Mouse (Mus musculus): ENCODE results near the gene Wdr77. TPM values are rescaled to one million over a fixed set of nuclear protein-coding genes. Genes with fewer than 3 reads are reported as not detected.
"Not testable (repeated sequence)": the region's sequence is repeated elsewhere in the genome, so short reads cannot be mapped to it uniquely, and the experiment has no call there.

Gene Wdr77
- polyA plus RNA-seq, 1 experiment from 2014 or later: 137 TPM

GRCm38 (mm10) chr3:105918355-105918745 is 40.8 kb upstream of the Wdr77 start:
- Histone ChIP-seq H3K4me2 (ENCODE audit: low read depth, severe bottlenecking) (no peak overlapping the region), H3K27ac (replicated peaks; ENCODE audit: low read depth, low read length) (no peak overlapping the region), H3K9ac (ENCODE audit: low read length) (no peak overlapping the region), H3K4me3 (ENCODE audit: low read depth, low read length) (no peak overlapping the region), H3K27me3 (ENCODE audit: control insufficient read depth, insufficient read depth, low read length) (no peaks in the 10 kb centered on the region), H3K9me3 (ENCODE audit: control insufficient read depth, low read length) (no peaks in the 10 kb centered on the region), H3K4me1 (ENCODE audit: control insufficient read depth, insufficient read depth, low read length) (no peaks in the 10 kb centered on the region), H3K36me3 (ENCODE audit: control insufficient read depth, insufficient read depth, low read length) (no peaks in the 10 kb centered on the region)
- WGBS: 84% methylated on average over 3 of the region's 3 CpGs
- no peak for DNase-seq (ENCODE audit: low spot score)
- no peak for ATAC-seq (ENCODE audit: insufficient number of reproducible peaks, low FRiP score, low TSS enrichment, low read depth)

- ATAC-seq (ENCODE audit: insufficient number of reproducible peaks, low FRiP score, low TSS enrichment, low read depth); H3K27ac ChIP-seq (replicated peaks; ENCODE audit: low read depth, low read length); H3K4me2 ChIP-seq (ENCODE audit: low read depth, severe bottlenecking); H3K36me3 ChIP-seq (ENCODE audit: control insufficient read depth, insufficient read depth, low read length); H3K4me3 ChIP-seq (ENCODE audit: low read depth, low read length); H3K27me3 ChIP-seq (ENCODE audit: control insufficient read depth, insufficient read depth, low read length); H3K4me1 ChIP-seq (ENCODE audit: control insufficient read depth, insufficient read depth, low read length); H3K9ac ChIP-seq (ENCODE audit: low read length); DNase-seq (ENCODE audit: low spot score); H3K9me3 ChIP-seq (ENCODE audit: control insufficient read depth, low read length): not testable (repeated sequence)
Observed at GRCm38 (mm10) chr3:105920743-105921142, 38.4 kb upstream of the Wdr77 start.

- Histone ChIP-seq H3K4me2 (ENCODE audit: low read depth, severe bottlenecking) (no peak overlapping the region), H3K27ac (replicated peaks; ENCODE audit: low read depth, low read length) (no peak overlapping the region), H3K36me3 (ENCODE audit: control insufficient read depth, insufficient read depth, low read length) (no peaks in the 10 kb centered on the region), H3K9me3 (ENCODE audit: control insufficient read depth, low read length) (no peaks in the 10 kb centered on the region), H3K9ac (ENCODE audit: low read length) (no peak overlapping the region), H3K4me1 (ENCODE audit: control insufficient read depth, insufficient read depth, low read length) (no peaks in the 10 kb centered on the region), H3K27me3 (ENCODE audit: control insufficient read depth, insufficient read depth, low read length) (no peaks in the 10 kb centered on the region), H3K4me3 (ENCODE audit: low read depth, low read length) (no peak overlapping the region)
- DNase-seq (ENCODE audit: low spot score) (no peak), ATAC-seq (ENCODE audit: insufficient number of reproducible peaks, low FRiP score, low TSS enrichment, low read depth) (no peak)
- 82% methylated on average over 2 of the region's 2 CpGs for WGBS
Observed at GRCm38 (mm10) chr3:105921959-105922358, 37.2 kb upstream of the Wdr77 start.

GRCm38 (mm10) chr3:105924616-105925015 is 34.6 kb upstream of the Wdr77 start:
- Histone ChIP-seq H3K36me3 (ENCODE audit: control insufficient read depth, insufficient read depth, low read length) (no peaks in the 10 kb centered on the region), H3K4me3 (ENCODE audit: low read depth, low read length) (no peak overlapping the region), H3K9ac (ENCODE audit: low read length) (no peak overlapping the region), H3K27ac (replicated peaks; ENCODE audit: low read depth, low read length) (no peak overlapping the region), H3K27me3 (ENCODE audit: control insufficient read depth, insufficient read depth, low read length) (no peaks in the 10 kb centered on the region), H3K9me3 (ENCODE audit: control insufficient read depth, low read length) (no peaks in the 10 kb centered on the region), H3K4me1 (ENCODE audit: control insufficient read depth, insufficient read depth, low read length) (no peaks in the 10 kb centered on the region), H3K4me2 (ENCODE audit: low read depth, severe bottlenecking) (no peak overlapping the region)
- 87% methylated on average over 9 of the region's 9 CpGs for WGBS
- ATAC-seq (ENCODE audit: insufficient number of reproducible peaks, low FRiP score, low TSS enrichment, low read depth) (no peak), DNase-seq (ENCODE audit: low spot score) (no peak)

GRCm38 (mm10) chr3:105927561-105928194 is 31.5 kb upstream of the Wdr77 start:
- DNase-seq (ENCODE audit: low spot score): no peak
- no peak overlapping the region for H3K4me2 ChIP-seq (ENCODE audit: low read depth, severe bottlenecking)
- no peaks in the 10 kb centered on the region for H3K4me1 ChIP-seq (ENCODE audit: control insufficient read depth, insufficient read depth, low read length)
- no peaks in the 10 kb centered on the region for H3K36me3 ChIP-seq (ENCODE audit: control insufficient read depth, insufficient read depth, low read length)
- no peak overlapping the region for H3K9ac ChIP-seq (ENCODE audit: low read length)
- H3K27ac ChIP-seq (replicated peaks; ENCODE audit: low read depth, low read length): no peak overlapping the region
- no peak for ATAC-seq (ENCODE audit: insufficient number of reproducible peaks, low FRiP score, low TSS enrichment, low read depth)
- no peaks in the 10 kb centered on the region for H3K9me3 ChIP-seq (ENCODE audit: control insufficient read depth, low read length)
- WGBS: 91% methylated on average over 7 of the region's 7 CpGs
- no peaks in the 10 kb centered on the region for H3K27me3 ChIP-seq (ENCODE audit: control insufficient read depth, insufficient read depth, low read length)
- H3K4me3 ChIP-seq (ENCODE audit: low read depth, low read length): no peak overlapping the region

- Histone ChIP-seq H3K27ac (replicated peaks; ENCODE audit: low read depth, low read length) (no peak overlapping the region), H3K4me2 (ENCODE audit: low read depth, severe bottlenecking) (no peak overlapping the region), H3K36me3 (ENCODE audit: control insufficient read depth, insufficient read depth, low read length) (no peaks in the 10 kb centered on the region), H3K9me3 (ENCODE audit: control insufficient read depth, low read length) (no peaks in the 10 kb centered on the region), H3K4me3 (ENCODE audit: low read depth, low read length) (no peak overlapping the region), H3K27me3 (ENCODE audit: control insufficient read depth, insufficient read depth, low read length) (no peaks in the 10 kb centered on the region), H3K9ac (ENCODE audit: low read length) (no peak overlapping the region), H3K4me1 (ENCODE audit: control insufficient read depth, insufficient read depth, low read length) (no peaks in the 10 kb centered on the region)
- DNase-seq (ENCODE audit: low spot score): no peak
- 93% methylated on average over 3 of the region's 3 CpGs for WGBS
- ATAC-seq (ENCODE audit: insufficient number of reproducible peaks, low FRiP score, low TSS enrichment, low read depth): no peak
Observed at GRCm38 (mm10) chr3:105928195-105928569, 31.0 kb upstream of the Wdr77 start.

GRCm38 (mm10) chr3:105928781-105929180 is 30.4 kb upstream of the Wdr77 start:
- DNase-seq (ENCODE audit: low spot score): no peak
- ATAC-seq (ENCODE audit: insufficient number of reproducible peaks, low FRiP score, low TSS enrichment, low read depth): no peak
- 89% methylated on average over 6 of the region's 6 CpGs for WGBS
- Histone ChIP-seq H3K4me1 (ENCODE audit: control insufficient read depth, insufficient read depth, low read length) (no peaks in the 10 kb centered on the region), H3K36me3 (ENCODE audit: control insufficient read depth, insufficient read depth, low read length) (no peaks in the 10 kb centered on the region), H3K27me3 (ENCODE audit: control insufficient read depth, insufficient read depth, low read length) (no peaks in the 10 kb centered on the region), H3K4me2 (ENCODE audit: low read depth, severe bottlenecking) (no peak overlapping the region), H3K27ac (replicated peaks; ENCODE audit: low read depth, low read length) (no peak overlapping the region), H3K9ac (ENCODE audit: low read length) (no peak overlapping the region), H3K4me3 (ENCODE audit: low read depth, low read length) (no peak overlapping the region), H3K9me3 (ENCODE audit: control insufficient read depth, low read length) (no peaks in the 10 kb centered on the region)

- 85% methylated on average over 7 of the region's 7 CpGs for WGBS
- DNase-seq (ENCODE audit: low spot score) (no peak), ATAC-seq (ENCODE audit: insufficient number of reproducible peaks, low FRiP score, low TSS enrichment, low read depth) (no peak)
- Histone ChIP-seq H3K9ac (ENCODE audit: low read length) (no peak overlapping the region), H3K4me2 (ENCODE audit: low read depth, severe bottlenecking) (no peak overlapping the region), H3K36me3 (ENCODE audit: control insufficient read depth, insufficient read depth, low read length) (no peaks in the 10 kb centered on the region), H3K27me3 (ENCODE audit: control insufficient read depth, insufficient read depth, low read length) (no peaks in the 10 kb centered on the region), H3K9me3 (ENCODE audit: control insufficient read depth, low read length) (no peaks in the 10 kb centered on the region), H3K27ac (replicated peaks; ENCODE audit: low read depth, low read length) (no peak overlapping the region), H3K4me1 (ENCODE audit: control insufficient read depth, insufficient read depth, low read length) (no peaks in the 10 kb centered on the region), H3K4me3 (ENCODE audit: low read depth, low read length) (no peak overlapping the region)
Observed at GRCm38 (mm10) chr3:105929821-105930220, 29.3 kb upstream of the Wdr77 start.

- H3K4me1 ChIP-seq (ENCODE audit: control insufficient read depth, insufficient read depth, low read length): no peaks in the 10 kb centered on the region
- no peaks in the 10 kb centered on the region for H3K9me3 ChIP-seq (ENCODE audit: control insufficient read depth, low read length)
- no peak overlapping the region for H3K4me2 ChIP-seq (ENCODE audit: low read depth, severe bottlenecking)
- no peaks in the 10 kb centered on the region for H3K27me3 ChIP-seq (ENCODE audit: control insufficient read depth, insufficient read depth, low read length)
- H3K9ac ChIP-seq (ENCODE audit: low read length): no peak overlapping the region
- no peak overlapping the region for H3K4me3 ChIP-seq (ENCODE audit: low read depth, low read length)
- DNase-seq (ENCODE audit: low spot score) (no peak), ATAC-seq (ENCODE audit: insufficient number of reproducible peaks, low FRiP score, low TSS enrichment, low read depth) (no peak)
- H3K36me3 ChIP-seq (ENCODE audit: control insufficient read depth, insufficient read depth, low read length): no peaks in the 10 kb centered on the region
- WGBS: 84% methylated on average over 2 of the region's 2 CpGs
- no peak overlapping the region for H3K27ac ChIP-seq (replicated peaks; ENCODE audit: low read depth, low read length)
Observed at GRCm38 (mm10) chr3:105931095-105931494, 28.1 kb upstream of the Wdr77 start.
